Mouse (Mus musculus) ES-Bruce4 (cell line): Measurements from ENCODE around the gene Arhgef17.

Experiments used
- CTCF ChIP-seq: IDR thresholded peaks from one replicate; pipeline ENCODE4 v1.8.1; 2011; ENCODE audit warnings: low read depth, low read length
- EP300 ChIP-seq: IDR thresholded peaks from 2 replicates; pipeline ENCODE4 v1.6.1; 2011; ENCODE audit warnings: low read depth, low read length; ENCODE audit not compliant: insufficient read depth
- POLR2A ChIP-seq: IDR thresholded peaks from one replicate; pipeline ENCODE4 v1.8.1; 2011; ENCODE audit warnings: low read length; ENCODE audit not compliant: insufficient read depth

DNA sequence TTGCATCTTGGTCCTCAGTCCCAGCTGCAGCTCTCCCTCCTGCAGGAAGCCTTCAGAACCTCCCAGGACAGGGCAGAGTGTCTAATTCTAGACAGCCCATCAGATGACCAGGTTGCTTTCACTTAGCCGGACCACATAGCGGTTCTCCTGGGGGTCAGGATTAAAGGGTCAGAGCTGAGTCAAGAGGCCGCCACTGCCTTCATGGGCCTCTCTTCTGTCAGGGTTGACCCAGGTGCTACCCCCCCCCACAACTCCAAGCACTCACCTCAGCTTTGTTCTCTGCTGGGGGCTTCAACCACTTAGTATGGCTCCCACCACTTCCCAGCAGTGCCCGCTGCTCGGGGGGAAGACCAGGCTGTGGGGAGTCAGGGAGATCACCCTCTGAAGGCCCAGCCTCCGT is 84.8 kb downstream of the Arhgef17 start:
- TF ChIP-seq CTCF (no peak), POLR2A (no peak), EP300 (no peak)
